ENCODE assay signal across 23 mouse cellular contexts in genomic region chr12:112639526-112639925, GRCm38 (mm10). TPM values are rescaled to one million over a fixed set of nuclear protein-coding genes. Genes with fewer than 3 reads are reported as not detected.
DNase-seq lines count a peak whose midpoint lies in the region; ATAC-seq lines count a peak whose summit lies in the region.
"Had no signal": no experiment of that assay in that cellular context is flagged by ENCODE, and none has a peak within 500 bp of the region (broad histone marks: within the 10 kb centered on the region; RNA-seq: fewer than 3 reads in every experiment).

No protein-coding gene starts in this region.

- no peak overlapping the region for H3K9ac ChIP-seq in midbrain, embryonic 13.5 days (replicated peaks)
- H3K9ac ChIP-seq: embryonic facial prominence, embryonic 13.5 days; forebrain, embryonic 12.5 days; forebrain, embryonic 15.5 days; hindbrain, embryonic 12.5 days; hindbrain, embryonic 15.5 days had no signal

- WGBS in midbrain, embryonic 10.5 days: 91% methylated on average over 10 of the region's 10 CpGs
- 85% methylated on average over 10 of the region's 10 CpGs for WGBS in midbrain, embryonic 13.5 days

- ATAC-seq in midbrain, embryonic 13.5 days: no peak
- ATAC-seq: CD4-positive, CD25-positive, alpha-beta regulatory T cell, adult 4 months; forebrain, embryonic 15.5 days had no signal

- DNase-seq in midbrain, embryonic 10.5 days (ENCODE audit: low spot score): no peak
- peak; percentile 55 for DNase-seq in thymus, postnatal 14 days
- peak; percentile 40 for DNase-seq in thymus, postnatal 25 days
- no peak for DNase-seq in cerebellum, adult 11-12 months
- DNase-seq in adrenal gland, postnatal 10 days: no peak
- DNase-seq: adrenal gland, adult 8-10 months; adrenal gland, postnatal 36 days; cerebellum, adult 8-10 months; cerebellum, postnatal 10 days; cerebellum, postnatal 36 days; embryo, embryonic 11 days; gastrocnemius, postnatal 10 days; heart, adult 11 months had no signal

- H3K36me3 ChIP-seq in midbrain, embryonic 10.5 days: no peaks in the 10 kb centered on the region
- H3K36me3 ChIP-seq in midbrain, embryonic 13.5 days: no peaks in the 10 kb centered on the region
- H3K36me3 ChIP-seq: embryonic facial prominence, embryonic 10.5 days; embryonic facial prominence, embryonic 13.5 days; forebrain, embryonic 12.5 days; forebrain, embryonic 15.5 days; hindbrain, embryonic 12.5 days; hindbrain, embryonic 15.5 days had no signal

- H3K27me3 ChIP-seq in midbrain, embryonic 10.5 days (ENCODE audit: low read depth, poor library complexity, severe bottlenecking): 0 out of 2 replicates have a peak, but pooled peaks cover 3% of the 10 kb centered on the region
- no peaks in the 10 kb centered on the region for H3K27me3 ChIP-seq in midbrain, embryonic 13.5 days
- H3K27me3 ChIP-seq: embryonic facial prominence, embryonic 13.5 days; forebrain, embryonic 12.5 days; forebrain, embryonic 15.5 days; hindbrain, embryonic 12.5 days; hindbrain, embryonic 15.5 days had no signal

- H3K27ac ChIP-seq in midbrain, embryonic 10.5 days (replicated peaks): 0 out of 2 replicates have a peak overlapping the region, but pooled peaks have one; percentile 9
- H3K27ac ChIP-seq in midbrain, embryonic 13.5 days: no peak overlapping the region
- H3K27ac ChIP-seq: embryonic facial prominence, embryonic 10.5 days; embryonic facial prominence, embryonic 13.5 days; forebrain, embryonic 12.5 days; forebrain, embryonic 15.5 days; hindbrain, embryonic 12.5 days; hindbrain, embryonic 15.5 days had no signal

- H3K4me1 ChIP-seq in midbrain, embryonic 10.5 days: peaks cover 7% of the 10 kb centered on the region
- H3K4me1 ChIP-seq in midbrain, embryonic 13.5 days (replicated peaks): no peaks in the 10 kb centered on the region
- H3K4me1 ChIP-seq: hindbrain, embryonic 12.5 days had no signal

- no peaks in the 10 kb centered on the region for H3K9me3 ChIP-seq in midbrain, embryonic 10.5 days (replicated peaks)
- H3K9me3 ChIP-seq in midbrain, embryonic 13.5 days: no peaks in the 10 kb centered on the region
- H3K9me3 ChIP-seq: embryonic facial prominence, embryonic 10.5 days; embryonic facial prominence, embryonic 13.5 days; forebrain, embryonic 12.5 days; forebrain, embryonic 15.5 days; hindbrain, embryonic 12.5 days; hindbrain, embryonic 15.5 days had no signal

- H3K4me2 ChIP-seq in midbrain, embryonic 13.5 days (replicated peaks): no peak overlapping the region
- H3K4me2 ChIP-seq: embryonic facial prominence, embryonic 13.5 days; forebrain, embryonic 12.5 days; forebrain, embryonic 15.5 days; heart, embryonic 11.5 days; hindbrain, embryonic 12.5 days; hindbrain, embryonic 15.5 days had no signal

- no peak overlapping the region for H3K4me3 ChIP-seq in midbrain, embryonic 10.5 days
- H3K4me3 ChIP-seq in midbrain, embryonic 13.5 days (replicated peaks): no peak overlapping the region
- H3K4me3 ChIP-seq: embryonic facial prominence, embryonic 10.5 days; embryonic facial prominence, embryonic 13.5 days; erythroblast, embryonic 14.5 days; forebrain, embryonic 12.5 days; forebrain, embryonic 15.5 days; hindbrain, embryonic 12.5 days; hindbrain, embryonic 15.5 days had no signal

RNA-seq across cellular contexts. Expression of gene Siva1, which starts 5.0 kb away (rescaled TPM):
- 306 and 361 TPM in 2 replicates for polyA plus RNA-seq in midbrain, embryonic 10.5 days (2016; fragmentation: Nextera tagmentation; extraction: Ambion mirVana)
- 83.0 and 96.5 TPM in 2 replicates for polyA plus RNA-seq in midbrain, embryonic 13.5 days (2015; fragmentation: Nextera tagmentation; extraction: Ambion mirVana)
- total RNA-seq in adrenal gland, postnatal 10 days (2021): 10 to 100 TPM; 35.9 to 46.7 TPM

RNA-seq across cellular contexts. Expression of gene Adssl1, which starts 19.7 kb away (rescaled TPM):
- 2.9 and 3.4 TPM in 2 replicates for polyA plus RNA-seq in midbrain, embryonic 10.5 days (2016; fragmentation: Nextera tagmentation; extraction: Ambion mirVana)
- 1.1 and 1.5 TPM in 2 replicates for polyA plus RNA-seq in midbrain, embryonic 13.5 days (2015; fragmentation: Nextera tagmentation; extraction: Ambion mirVana)
- 10 to 100 TPM; 42.9 to 72.4 TPM for total RNA-seq in adrenal gland, postnatal 10 days (2021)

RNA-seq across cellular contexts. Expression of gene Akt1, which starts 35.2 kb away (rescaled TPM):
- polyA plus RNA-seq in midbrain, embryonic 10.5 days (2016; fragmentation: Nextera tagmentation; extraction: Ambion mirVana): 44.5 and 46.2 TPM in 2 replicates
- 55.9 and 61.1 TPM in 2 replicates for polyA plus RNA-seq in midbrain, embryonic 13.5 days (2015; fragmentation: Nextera tagmentation; extraction: Ambion mirVana)
- total RNA-seq in adrenal gland, postnatal 10 days (2021): 100 to 1,000 TPM; 210 to 252 TPM

RNA-seq across cellular contexts. Expression of gene Zbtb42, which starts 39.1 kb away (rescaled TPM):
- polyA plus RNA-seq in midbrain, embryonic 10.5 days (2016; fragmentation: Nextera tagmentation; extraction: Ambion mirVana): 8.2 and 9.2 TPM in 2 replicates
- polyA plus RNA-seq in midbrain, embryonic 13.5 days (2015; fragmentation: Nextera tagmentation; extraction: Ambion mirVana): 2.8 and 3.3 TPM in 2 replicates
- 1 to 10 TPM; 3.9 to 5.5 TPM for total RNA-seq in adrenal gland, postnatal 10 days (2021)

RNA-seq across cellular contexts. Expression of gene Inf2, which starts 50.9 kb away (rescaled TPM):
- 1.7 and 1.8 TPM in 2 replicates for polyA plus RNA-seq in midbrain, embryonic 10.5 days (2016; fragmentation: Nextera tagmentation; extraction: Ambion mirVana)
- 0.43 and 1.8 TPM in 2 replicates for polyA plus RNA-seq in midbrain, embryonic 13.5 days (2015; fragmentation: Nextera tagmentation; extraction: Ambion mirVana)
- total RNA-seq in adrenal gland, postnatal 10 days (2021): 10 to 100 TPM; 21.7 to 25.4 TPM

Comparison
In these comparisons a context has a peak if more than half of its experiments do, and no peak if none do; other contexts are left out.
1. DNase-seq: peak in thymus, postnatal 14 days (single experiment) and thymus, postnatal 25 days (single experiment); none in midbrain, embryonic 10.5 days (single experiment), cerebellum, adult 11-12 months (single experiment) and adrenal gland, postnatal 10 days (single experiment).